Mouse (Mus musculus) heart, embryonic 10.5 days (tissue): Measurements from ENCODE around the gene Gpr146. TPM values are rescaled to one million over a fixed set of nuclear protein-coding genes. Genes with fewer than 3 reads are reported as not detected.

Experiments
- DNase-seq: peaks from one replicate; pipeline ENCODE4 v3.0.0-alpha.2; 2017; ENCODE audit warnings: low spot score
- H3K27ac ChIP-seq: fragments of 300-500 bp; sonication (generic); 2 replicates; pipeline ENCODE4 v1.5.1; 2016; ENCODE audit warnings: mild to moderate bottlenecking
- H3K27me3 ChIP-seq: fragments of 300-500 bp; sonication (generic); 2 replicates; pipeline ENCODE4 v1.6.1; 2016; ENCODE audit warnings: mild to moderate bottlenecking; ENCODE audit not compliant: poor library complexity, insufficient read depth, severe bottlenecking
- H3K36me3 ChIP-seq: fragments of 300-500 bp; sonication (generic); 2 replicates; pipeline ENCODE4 v1.6.1; 2016; ENCODE audit warnings: mild to moderate bottlenecking, moderate library complexity
- H3K4me1 ChIP-seq: fragments of 300-500 bp; sonication (generic); 2 replicates; pipeline ENCODE4 v1.6.1; 2016; ENCODE audit warnings: mild to moderate bottlenecking
- H3K4me3 ChIP-seq: fragments of 300-500 bp; sonication (generic); 2 replicates; pipeline ENCODE4 v1.5.1; 2016; ENCODE audit warnings: mild to moderate bottlenecking, moderate library complexity
- H3K9me3 ChIP-seq: fragments of 300-500 bp; sonication (generic); 2 replicates; pipeline ENCODE4 v1.6.1; 2016; ENCODE audit warnings: mild to moderate bottlenecking, moderate library complexity
- WGBS: fragments of 180-500 bp; shearing (Covaris S2); methylation state at CpG from one replicate; pipeline ENCODE4 v1.1.7; 2016; 5-methylcytosine and 5-hydroxymethylcytosine counted together
- polyA plus RNA-seq: library from polyadenylated mRNA; unstranded; fragments of >200 nt; fragmentation: Nextera tagmentation; extraction: Ambion mirVana; gene quantifications from 2 replicates; pipeline ENCODE4 v1.2.1, GENCODE M21; 2016

Gene Gpr146
- polyA plus RNA-seq, 1 experiment from 2014 or later, result 5.6 TPM

- peaks cover 32% of the 10 kb centered on the region; the same call in 1 of the 2 replicates for H3K27me3 ChIP-seq
- H3K36me3 ChIP-seq, result 0 out of 2 replicates have a peak, but pooled peaks cover 6% of the 10 kb centered on the region
- H3K4me1 ChIP-seq, result peaks cover 28% of the 10 kb centered on the region
- H3K27ac ChIP-seq, result peak overlapping the region; percentile 75
- DNase-seq, result peak; percentile 90
- peak overlapping the region; percentile 12; the same call in 1 of the 2 replicates for H3K4me3 ChIP-seq
- no peaks in the 10 kb centered on the region for H3K9me3 ChIP-seq
- WGBS, result 25% methylated on average over 12 of the region's 12 CpGs
Measured at GRCm38 (mm10) chr5:139364260-139364910, 13.1 kb upstream of the Gpr146 start.

GRCm38 (mm10) chr5:139364911-139365571 is 12.5 kb upstream of the Gpr146 start:
- peak overlapping the region; percentile 75 for H3K27ac ChIP-seq
- H3K36me3 ChIP-seq, result 0 out of 2 replicates have a peak, but pooled peaks cover 6% of the 10 kb centered on the region
- no peaks in the 10 kb centered on the region for H3K9me3 ChIP-seq
- WGBS, result 46% methylated on average over 5 of the region's 5 CpGs
- 0 out of 2 replicates have a peak overlapping the region, but pooled peaks have one; percentile 12 for H3K4me3 ChIP-seq
- H3K4me1 ChIP-seq, result peaks cover 34% of the 10 kb centered on the region
- peaks cover 32% of the 10 kb centered on the region; the same call in 1 of the 2 replicates for H3K27me3 ChIP-seq
- no peak for DNase-seq

- H3K36me3 ChIP-seq, result 0 out of 2 replicates have a peak, but pooled peaks cover 6% of the 10 kb centered on the region
- peaks cover 42% of the 10 kb centered on the region for H3K4me1 ChIP-seq
- no peak for DNase-seq
- H3K9me3 ChIP-seq, result no peaks in the 10 kb centered on the region
- no peak overlapping the region for H3K4me3 ChIP-seq
- peaks cover 29% of the 10 kb centered on the region; the same call in 1 of the 2 replicates for H3K27me3 ChIP-seq
- WGBS, result 74% methylated on average over 1 of the region's 1 CpGs
- H3K27ac ChIP-seq, result peak overlapping the region; percentile 75; the same call in 1 of the 2 replicates
Measured at GRCm38 (mm10) chr5:139365827-139366226, 11.7 kb upstream of the Gpr146 start.

GRCm38 (mm10) chr5:139366484-139366883 is 11.0 kb upstream of the Gpr146 start:
- 71% methylated on average over 11 of the region's 11 CpGs for WGBS
- Histone ChIP-seq H3K9me3 (no peaks in the 10 kb centered on the region), H3K4me3 (no peak overlapping the region), H3K27ac (no peak overlapping the region), H3K36me3 (0 out of 2 replicates have a peak, but pooled peaks cover 6% of the 10 kb centered on the region), H3K27me3 (peaks cover 29% of the 10 kb centered on the region; the same call in 1 of the 2 replicates), H3K4me1 (peaks cover 48% of the 10 kb centered on the region)
- no peak for DNase-seq

- peaks cover 63% of the 10 kb centered on the region for H3K4me1 ChIP-seq
- no peak overlapping the region for H3K27ac ChIP-seq
- H3K36me3 ChIP-seq, result no peaks in the 10 kb centered on the region
- H3K9me3 ChIP-seq, result no peaks in the 10 kb centered on the region
- WGBS, result 93% methylated on average over 4 of the region's 4 CpGs
- no peak for DNase-seq
- H3K27me3 ChIP-seq, result 0 out of 2 replicates have a peak, but pooled peaks cover 19% of the 10 kb centered on the region
- no peak overlapping the region for H3K4me3 ChIP-seq
Measured at GRCm38 (mm10) chr5:139367884-139368458, 9.5 kb upstream of the Gpr146 start.

- no peak overlapping the region for H3K27ac ChIP-seq
- no peaks in the 10 kb centered on the region for H3K36me3 ChIP-seq
- 0 out of 2 replicates have a peak, but pooled peaks cover 15% of the 10 kb centered on the region for H3K27me3 ChIP-seq
- DNase-seq, result no peak
- H3K9me3 ChIP-seq, result no peaks in the 10 kb centered on the region
- peaks cover 68% of the 10 kb centered on the region for H3K4me1 ChIP-seq
- H3K4me3 ChIP-seq, result no peak overlapping the region
- 86% methylated on average over 11 of the region's 11 CpGs for WGBS
Measured at GRCm38 (mm10) chr5:139368638-139369320, 8.7 kb upstream of the Gpr146 start.

GRCm38 (mm10) chr5:139370336-139370735 is 7.2 kb upstream of the Gpr146 start:
- H3K9me3 ChIP-seq, result no peaks in the 10 kb centered on the region

GRCm38 (mm10) chr5:139371118-139371517 is 6.4 kb upstream of the Gpr146 start:
- no peak for DNase-seq
- H3K36me3 ChIP-seq, result no peaks in the 10 kb centered on the region
- H3K27me3 ChIP-seq, result 0 out of 2 replicates have a peak, but pooled peaks cover 4% of the 10 kb centered on the region
- peaks cover 68% of the 10 kb centered on the region for H3K4me1 ChIP-seq
- H3K27ac ChIP-seq, result peak overlapping the region; percentile 99
- WGBS, result 63% methylated on average over 5 of the region's 5 CpGs
- H3K4me3 ChIP-seq, result peak overlapping the region; percentile 76
- no peaks in the 10 kb centered on the region for H3K9me3 ChIP-seq

More at GRCm38 (mm10) chr5:139370336-139370735, 7.2 kb upstream of the Gpr146 start:
- WGBS, result 65% methylated on average over 6 of the region's 6 CpGs
- no peak for DNase-seq
- Histone ChIP-seq H3K4me3 (0 out of 2 replicates have a peak overlapping the region, but pooled peaks have one; percentile 76), H3K27me3 (0 out of 2 replicates have a peak, but pooled peaks cover 4% of the 10 kb centered on the region), H3K4me1 (peaks cover 65% of the 10 kb centered on the region), H3K27ac (peak overlapping the region; percentile 99), H3K36me3 (no peaks in the 10 kb centered on the region)

GRCm38 (mm10) chr5:139371631-139372401 is 5.7 kb upstream of the Gpr146 start:
- H3K27ac ChIP-seq, result peak overlapping the region; percentile 99
- 0 out of 2 replicates have a peak, but pooled peaks cover 4% of the 10 kb centered on the region for H3K27me3 ChIP-seq
- DNase-seq, result peak; percentile 97
- H3K36me3 ChIP-seq, result no peaks in the 10 kb centered on the region
- no peaks in the 10 kb centered on the region for H3K9me3 ChIP-seq
- 2% methylated on average over 39 of the region's 39 CpGs for WGBS
- peak overlapping the region; percentile 76 for H3K4me3 ChIP-seq
- peaks cover 75% of the 10 kb centered on the region for H3K4me1 ChIP-seq

GRCm38 (mm10) chr5:139373126-139373525 is 4.4 kb upstream of the Gpr146 start:
- H3K9me3 ChIP-seq, result no peaks in the 10 kb centered on the region
- 0 out of 2 replicates have a peak, but pooled peaks cover 4% of the 10 kb centered on the region for H3K27me3 ChIP-seq
- H3K4me3 ChIP-seq, result no peak overlapping the region
- WGBS, result 79% methylated on average over 3 of the region's 3 CpGs
- peak overlapping the region; percentile 99; the same call in 1 of the 2 replicates for H3K27ac ChIP-seq
- DNase-seq, result no peak
- H3K36me3 ChIP-seq, result no peaks in the 10 kb centered on the region
- H3K4me1 ChIP-seq, result peaks cover 88% of the 10 kb centered on the region

GRCm38 (mm10) chr5:139373889-139374444 is 3.5 kb upstream of the Gpr146 start:
- Histone ChIP-seq H3K9me3 (no peaks in the 10 kb centered on the region), H3K27me3 (0 out of 2 replicates have a peak, but pooled peaks cover 4% of the 10 kb centered on the region), H3K4me3 (no peak overlapping the region), H3K36me3 (no peaks in the 10 kb centered on the region), H3K4me1 (peaks cover 92% of the 10 kb centered on the region), H3K27ac (no peak overlapping the region)
- DNase-seq, result no peak
- WGBS, result 79% methylated on average over 6 of the region's 6 CpGs
